Mouse (Mus musculus): Measurements from ENCODE around the gene Cryaa.

Gene Cryaa

DNA sequence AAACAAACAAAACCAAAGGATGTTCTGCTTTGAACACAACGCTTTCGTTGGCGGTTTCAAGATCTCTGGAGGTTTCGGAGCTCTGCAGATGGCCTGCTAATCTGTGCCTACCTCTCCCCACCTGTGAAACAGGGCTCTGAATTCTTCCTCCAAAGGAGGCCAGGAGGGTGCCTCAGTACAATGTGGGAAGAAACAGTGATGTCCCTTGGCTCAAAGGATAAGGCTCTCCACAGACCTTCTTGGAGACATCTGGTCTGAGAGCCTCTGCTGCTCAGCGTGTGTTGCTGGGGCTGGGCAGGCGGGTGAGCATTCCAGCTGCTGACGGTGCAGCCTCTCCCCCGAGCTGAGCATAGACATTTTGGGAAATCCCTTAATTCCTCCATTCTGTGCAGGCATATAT, at the start of gene Cryaa:
TSS of gene Cryaa (plus strand) at position 301 of the 400 bp plus-strand sequence.
- DNase-seq (ENCODE audit: extremely low read depth, insufficient read length, low spot score), result no peak

DNA sequence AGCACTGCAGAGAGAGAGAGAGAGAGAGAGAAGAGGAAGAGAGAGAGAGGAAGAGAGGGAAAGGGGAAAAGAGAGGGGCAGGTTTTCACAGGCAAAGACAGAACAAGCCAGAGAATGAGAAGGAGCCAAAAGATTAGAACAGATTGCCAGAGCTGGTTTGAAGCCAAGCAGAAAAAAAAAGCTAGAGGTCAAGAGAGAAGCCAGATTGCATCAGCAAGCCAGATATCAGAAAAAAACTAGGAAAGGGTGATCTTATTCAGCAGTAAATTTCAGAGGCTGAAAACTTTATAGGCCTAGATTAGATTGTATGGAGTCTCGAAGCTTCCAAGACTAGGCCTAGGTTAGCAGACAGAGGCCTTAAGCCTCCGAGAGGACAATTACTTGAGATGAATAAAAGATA, 49.6 kb upstream of the Cryaa start:
- DNase-seq (ENCODE audit: extremely low read depth, insufficient read length, low spot score), result no peak

DNA sequence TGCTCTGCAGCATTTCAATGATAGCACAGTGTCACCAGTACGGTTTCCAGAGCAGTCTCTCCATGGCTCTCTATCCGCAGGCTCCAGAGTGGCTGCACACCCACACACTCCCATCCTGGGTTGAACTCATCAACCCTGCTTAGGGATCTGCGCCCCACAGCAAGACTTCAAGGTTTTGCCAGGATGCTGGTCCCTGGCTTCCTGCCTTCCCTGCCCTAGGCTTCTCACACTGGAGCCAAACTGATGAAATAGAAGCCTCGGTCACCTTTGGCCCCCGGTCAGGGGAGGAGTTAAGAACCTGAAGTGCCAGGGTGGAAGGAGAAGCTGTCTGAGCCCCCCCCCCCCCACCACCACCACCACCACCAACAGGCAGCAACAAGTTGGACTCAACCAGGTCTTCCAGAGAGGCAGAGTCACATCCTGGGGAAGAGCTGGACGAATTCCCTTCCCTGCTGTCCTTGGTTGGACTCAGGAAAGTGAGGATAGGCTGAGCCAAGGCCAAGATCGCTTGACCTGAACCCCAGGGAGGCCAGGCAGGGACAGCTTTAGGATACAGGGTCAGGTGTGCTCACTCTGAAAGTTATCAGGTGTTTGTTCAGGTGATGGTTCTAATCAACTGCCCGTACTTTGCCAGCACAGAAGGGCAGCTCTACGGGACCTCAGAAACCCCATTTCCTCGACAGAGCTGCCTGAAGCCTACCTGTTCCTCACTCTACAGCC, 46.4 kb upstream of the Cryaa start:
- DNase-seq (ENCODE audit: extremely low read depth, insufficient read length, low spot score), result no peak

DNA sequence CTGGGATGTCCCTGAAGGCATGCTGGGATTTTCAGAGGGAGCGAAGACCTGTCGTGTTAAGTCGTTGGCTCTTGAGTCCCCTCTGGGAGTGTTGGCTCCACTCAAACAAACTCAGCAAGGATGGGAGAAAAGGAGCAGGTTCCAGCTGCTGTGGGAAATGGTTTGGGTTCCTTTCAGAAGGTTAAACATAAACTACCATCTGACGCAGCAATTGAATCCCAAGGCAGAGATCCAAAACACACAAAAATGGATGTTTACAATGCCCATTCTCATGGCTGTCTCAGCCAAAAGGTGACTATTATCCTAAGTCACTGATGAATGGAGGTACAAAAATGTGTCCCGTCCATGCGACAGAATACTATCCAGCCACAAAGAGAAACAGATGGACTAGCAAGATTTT, 44.6 kb upstream of the Cryaa start:
- no peak for DNase-seq (ENCODE audit: extremely low read depth, insufficient read length, low spot score)

DNA sequence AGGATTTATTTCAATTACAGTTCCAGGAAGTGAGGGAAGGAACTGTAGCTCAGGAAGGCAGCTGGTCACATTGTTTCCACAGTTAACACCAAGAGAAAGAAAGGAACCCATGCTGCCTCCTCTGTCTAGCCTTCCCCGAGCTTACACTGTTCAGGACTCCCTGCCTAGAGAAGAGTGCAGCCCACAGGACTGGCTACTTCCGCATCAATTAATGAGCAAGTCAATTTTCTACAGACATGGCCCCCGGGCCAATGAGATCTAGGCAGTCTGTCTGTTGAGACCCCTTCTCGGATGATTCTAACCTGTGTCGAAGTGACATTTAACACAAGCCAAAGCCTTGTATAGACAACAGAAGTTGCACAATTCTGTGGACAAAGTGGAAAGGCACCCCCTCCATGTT, 42.7 kb upstream of the Cryaa start:
- no peak for DNase-seq (ENCODE audit: extremely low read depth, insufficient read length, low spot score)

DNA sequence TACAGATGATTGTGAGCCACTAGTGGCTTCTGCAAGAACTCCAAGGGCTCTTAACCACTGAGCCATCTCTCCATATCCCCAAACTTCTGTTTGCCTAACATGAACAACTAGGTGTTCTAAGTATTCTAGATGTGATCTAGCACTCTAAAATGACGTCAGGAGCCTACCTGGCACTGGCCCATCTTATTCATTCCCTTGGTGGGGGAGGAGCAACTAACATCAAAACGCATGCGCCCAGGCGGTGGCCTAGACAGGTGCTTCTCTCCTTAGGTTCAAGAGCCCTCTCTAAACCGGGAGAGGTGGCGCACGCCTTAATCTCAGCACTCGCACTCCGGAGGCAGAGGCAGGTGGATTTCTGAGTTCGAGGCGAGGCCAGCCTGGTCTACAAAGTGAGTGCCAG, 41.8 kb upstream of the Cryaa start:
- DNase-seq (ENCODE audit: extremely low read depth, insufficient read length, low spot score), result no peak

DNA sequence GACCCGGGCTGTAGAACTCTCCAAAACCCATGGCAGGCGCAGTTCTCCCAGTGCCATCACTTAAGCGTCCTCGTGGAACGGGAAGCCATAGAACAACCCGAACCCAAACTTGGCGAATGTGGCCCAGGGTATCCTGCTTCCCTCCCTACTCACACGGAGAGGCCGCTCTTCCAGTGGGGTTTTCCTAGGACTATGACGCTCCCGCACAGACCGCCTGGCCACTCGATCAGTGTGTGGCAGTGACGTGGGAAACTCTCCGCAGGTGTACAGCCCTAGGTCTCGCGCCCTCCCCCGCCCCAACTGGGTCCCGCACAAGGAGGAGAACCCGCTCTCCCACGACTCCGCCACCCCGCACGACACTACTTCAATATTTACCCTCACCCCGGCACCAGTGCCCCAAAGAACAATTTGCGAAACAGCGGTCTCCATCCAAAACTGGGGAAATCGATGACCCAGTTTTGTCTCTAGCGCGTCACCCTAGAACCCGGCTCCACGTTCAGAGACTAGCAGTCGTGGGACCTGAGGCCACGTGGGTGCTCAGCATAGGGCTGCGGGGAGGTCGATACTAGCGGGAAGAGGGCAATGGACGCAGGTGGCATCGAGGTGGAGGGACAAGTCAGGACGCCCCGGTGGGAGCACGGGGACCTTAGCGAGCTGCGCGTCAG, 41.2 kb upstream of the Cryaa start:
- DNase-seq (ENCODE audit: extremely low read depth, insufficient read length, low spot score), result no peak

DNA sequence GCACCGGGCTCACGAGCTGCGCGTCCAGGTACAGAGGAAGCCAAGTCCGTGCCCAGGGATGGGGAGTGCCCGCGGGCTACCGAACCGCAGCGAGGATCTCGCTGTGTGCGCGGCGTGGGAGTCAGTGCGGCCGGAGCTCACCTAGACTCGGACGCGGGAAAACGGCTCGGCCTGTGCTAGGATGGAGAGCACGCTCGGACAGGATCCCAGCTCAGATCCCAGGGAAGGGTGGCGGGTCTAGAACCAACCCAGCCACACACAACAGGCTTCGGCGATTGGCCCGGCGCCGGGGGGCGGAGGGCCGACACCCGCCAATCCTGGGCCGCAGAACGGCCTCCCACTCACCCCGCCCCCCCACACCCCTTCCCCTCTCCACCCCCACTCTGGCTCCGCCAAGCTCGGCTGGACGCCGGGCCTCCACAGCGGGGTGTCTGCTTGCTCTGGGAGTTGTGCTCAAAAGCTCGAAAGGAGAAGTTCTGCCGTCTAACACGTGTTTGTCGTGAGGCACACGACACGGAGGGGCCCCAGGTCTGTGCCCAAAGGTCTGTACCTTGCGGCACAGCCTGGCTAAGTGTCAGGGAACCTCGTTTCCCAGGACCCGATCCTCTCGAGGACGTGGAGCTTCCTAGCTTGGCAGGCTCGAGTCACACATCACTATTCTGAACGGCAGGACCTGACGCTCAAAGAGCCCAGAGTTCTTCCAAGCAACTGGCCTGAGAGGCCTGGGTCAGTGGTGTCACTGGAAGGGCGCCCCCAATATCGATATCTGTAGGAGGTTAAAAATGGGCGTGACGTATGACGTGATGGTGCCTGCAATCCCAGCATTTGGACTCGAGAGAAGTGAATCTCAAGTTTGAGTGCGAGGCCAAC, 40.4 kb upstream of the Cryaa start, which contains the start of gene Cbs:
TSS of gene Cbs (minus strand) at position 297 of the 870 bp plus-strand sequence.
- DNase-seq (ENCODE audit: extremely low read depth, insufficient read length, low spot score), result no peak

DNA sequence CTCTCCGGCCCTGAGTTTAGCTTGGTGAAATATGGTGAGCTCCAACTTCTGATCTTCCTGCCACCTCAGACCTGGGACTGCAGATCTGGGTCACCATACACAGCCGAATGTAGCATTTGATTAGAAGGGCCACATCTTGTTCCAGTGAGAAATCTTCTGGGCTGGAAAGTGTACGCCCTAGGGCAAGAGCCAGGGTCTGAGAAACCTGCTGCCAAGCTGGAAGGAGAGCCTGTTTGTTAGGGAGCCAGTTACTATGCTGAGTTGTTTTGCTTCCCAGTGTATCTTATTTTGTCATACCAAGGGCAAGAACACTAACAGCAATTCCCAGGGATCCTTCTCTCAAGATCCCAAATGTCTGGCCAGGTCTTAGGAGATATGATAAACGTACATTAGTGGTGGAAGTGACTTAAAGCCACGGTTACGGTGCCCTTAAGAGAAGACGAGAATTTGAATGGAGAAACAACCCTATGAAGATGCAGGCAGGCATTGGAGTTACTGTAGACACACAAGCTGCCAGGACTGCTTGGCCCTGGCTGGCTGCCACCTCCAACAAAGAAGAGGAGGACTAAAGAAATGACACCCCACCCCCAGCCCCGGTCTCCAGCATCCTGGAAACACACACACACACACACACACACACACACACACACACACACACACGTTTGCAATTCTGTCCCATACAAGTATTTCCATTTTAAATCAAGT, 39.6 kb upstream of the Cryaa start:
- no peak for DNase-seq (ENCODE audit: extremely low read depth, insufficient read length, low spot score)

DNA sequence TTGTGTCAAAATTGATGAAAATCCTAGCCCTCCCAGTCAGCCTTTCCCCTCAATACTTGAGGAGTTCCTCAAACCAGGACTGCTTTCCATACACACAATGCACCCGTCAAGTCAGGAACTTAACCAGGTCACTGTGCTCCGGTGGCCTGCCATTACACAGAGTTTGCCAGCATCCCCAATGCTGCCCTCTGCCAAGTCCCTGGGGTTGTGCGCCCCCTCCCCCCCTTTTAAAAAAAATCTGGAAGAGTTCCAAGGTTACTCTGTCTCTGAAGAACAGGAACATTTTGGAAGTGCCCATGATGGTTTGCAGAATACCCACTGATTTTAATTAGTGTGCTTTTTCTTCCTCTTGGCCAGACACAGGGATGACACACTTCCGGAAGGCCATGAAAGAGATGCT, 38.0 kb upstream of the Cryaa start:
- DNase-seq (ENCODE audit: extremely low read depth, insufficient read length, low spot score), result no peak

DNA sequence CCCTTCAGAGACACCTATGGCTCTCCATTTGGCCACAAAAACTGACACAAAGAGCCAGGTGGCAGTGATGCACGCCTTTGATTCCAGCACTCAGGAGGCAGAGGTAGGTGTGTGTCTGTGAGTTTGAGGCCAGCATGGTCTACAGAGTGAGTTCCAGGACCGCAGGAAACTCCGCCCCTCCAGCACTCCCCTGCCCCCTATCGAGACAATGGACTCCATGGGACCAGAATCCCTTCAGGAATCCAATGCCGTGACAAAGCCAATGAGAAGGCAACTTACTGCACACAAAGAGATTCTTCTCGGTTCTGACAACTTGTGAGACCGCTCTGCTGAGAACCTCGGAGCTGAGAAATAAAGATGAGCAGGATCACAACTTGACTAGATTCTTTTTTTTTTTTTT, 35.3 kb upstream of the Cryaa start:
- no peak for DNase-seq (ENCODE audit: extremely low read depth, insufficient read length, low spot score)

DNA sequence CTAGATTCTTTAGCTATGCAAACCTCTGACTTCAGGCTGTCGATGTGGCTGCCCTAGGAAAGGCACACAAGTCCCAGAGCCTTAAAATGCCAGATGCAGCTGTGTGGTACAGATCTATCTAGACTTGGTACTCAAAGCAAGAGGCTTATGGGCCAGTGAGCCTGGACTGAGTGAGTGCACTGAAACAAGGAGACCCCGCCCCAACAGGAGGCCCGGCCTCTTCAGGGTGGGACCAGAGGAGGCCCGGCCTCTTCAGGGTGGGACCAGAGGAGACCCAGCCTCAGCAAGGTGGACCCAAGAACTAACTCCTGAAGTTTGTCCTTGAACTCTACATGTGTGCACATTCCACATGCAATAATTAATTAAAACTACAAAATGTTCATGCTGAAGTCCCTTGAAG, 34.7 kb upstream of the Cryaa start:
- DNase-seq (ENCODE audit: extremely low read depth, insufficient read length, low spot score), result no peak

DNA sequence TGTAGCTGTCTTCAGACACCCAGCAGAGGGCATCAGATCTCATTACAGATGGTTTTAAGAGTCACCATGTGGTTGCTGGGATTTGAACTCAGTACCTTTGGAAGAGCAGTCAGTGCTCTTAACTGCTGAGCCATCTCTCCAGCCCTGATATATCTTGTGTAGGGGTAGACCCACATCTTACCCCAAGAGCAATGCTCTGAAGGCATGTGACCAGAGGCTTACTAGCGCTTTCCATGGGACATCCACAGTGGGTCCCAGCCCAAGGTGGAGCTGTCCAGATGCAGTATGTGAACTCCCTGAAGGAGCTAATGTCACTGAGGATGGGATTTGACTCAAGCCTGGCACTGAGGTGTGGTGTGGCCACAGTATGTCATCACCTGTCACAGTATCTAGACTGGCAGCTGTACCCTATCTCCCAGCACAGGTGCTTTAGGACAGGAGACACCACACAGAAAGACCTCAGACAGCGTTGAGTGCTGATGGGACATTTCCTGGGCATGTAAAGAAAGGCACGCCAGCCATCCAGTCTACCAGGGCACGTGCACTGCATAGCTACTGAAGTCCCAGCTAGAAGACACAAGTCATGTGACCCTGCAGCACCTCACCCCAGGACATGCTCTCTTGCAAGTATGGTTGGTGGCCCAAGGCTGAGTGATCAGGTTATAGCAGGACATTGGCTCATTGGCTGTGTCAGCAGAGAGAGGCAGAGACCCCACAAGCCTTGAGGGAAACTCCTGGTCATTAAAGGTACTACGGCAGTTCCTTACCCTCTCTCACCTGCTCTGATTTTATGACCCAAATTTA, 31.2 kb upstream of the Cryaa start:
- no peak for DNase-seq (ENCODE audit: extremely low read depth, insufficient read length, low spot score)

DNA sequence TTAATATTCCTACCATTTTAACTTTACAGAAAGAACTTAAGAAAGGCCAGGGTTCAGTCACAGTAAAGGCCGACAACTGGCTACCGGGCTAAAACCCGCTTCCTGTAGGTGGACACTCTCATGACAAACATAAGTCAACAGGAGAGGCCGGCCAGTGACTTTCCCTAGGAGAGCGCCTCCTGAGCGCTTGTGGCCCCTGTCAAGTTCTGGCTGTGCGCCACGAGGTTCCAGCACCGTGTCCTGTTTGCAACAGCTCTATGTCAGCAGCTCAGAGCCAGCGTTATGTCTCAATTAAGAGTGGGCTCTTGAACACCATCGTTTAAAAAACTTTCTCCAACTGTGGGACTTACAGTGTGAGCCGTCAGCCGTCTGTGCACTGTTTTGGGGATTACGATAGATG, 25.5 kb upstream of the Cryaa start:
- DNase-seq (ENCODE audit: extremely low read depth, insufficient read length, low spot score), result no peak

DNA sequence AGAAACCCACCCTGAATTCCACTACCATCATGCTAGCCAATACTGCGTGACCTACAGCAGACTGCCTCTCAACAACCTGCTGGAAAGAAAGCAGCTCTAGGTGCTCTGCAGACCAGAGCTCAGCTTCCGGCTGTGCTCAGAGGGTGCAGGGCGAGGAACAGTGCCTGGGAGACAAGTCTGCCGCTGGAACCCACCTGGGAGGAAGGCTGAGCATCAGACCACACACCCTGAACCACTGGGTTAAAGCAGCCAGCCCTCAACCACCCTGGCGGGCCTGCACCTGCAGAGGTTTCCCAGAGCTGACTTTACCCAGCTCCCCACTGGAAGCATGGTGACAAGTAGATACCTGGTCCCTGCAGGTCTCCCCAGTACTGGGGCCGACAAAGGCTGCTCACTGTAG, 24.3 kb upstream of the Cryaa start:
- DNase-seq (ENCODE audit: extremely low read depth, insufficient read length, low spot score), result no peak

DNA sequence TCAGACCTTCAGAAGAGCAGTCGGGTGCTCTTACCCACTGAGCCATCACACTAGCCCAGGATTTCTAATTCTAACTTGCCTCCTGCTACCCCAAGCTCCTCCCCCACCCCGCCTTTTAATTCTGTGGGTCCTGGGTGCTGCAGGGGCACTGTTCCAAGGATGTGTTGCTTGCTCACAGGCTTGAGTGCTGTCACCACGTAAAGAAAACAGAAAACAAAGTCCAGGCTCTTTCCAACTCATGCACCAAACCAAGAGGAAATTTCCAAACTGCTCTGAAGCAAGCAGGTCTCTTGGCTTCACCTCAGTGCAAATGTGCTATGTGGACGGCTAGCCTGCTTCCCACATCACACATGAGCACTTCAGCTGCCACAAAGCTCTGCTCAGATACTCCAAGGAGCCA, 22.2 kb upstream of the Cryaa start:
- DNase-seq (ENCODE audit: extremely low read depth, insufficient read length, low spot score), result no peak

DNA sequence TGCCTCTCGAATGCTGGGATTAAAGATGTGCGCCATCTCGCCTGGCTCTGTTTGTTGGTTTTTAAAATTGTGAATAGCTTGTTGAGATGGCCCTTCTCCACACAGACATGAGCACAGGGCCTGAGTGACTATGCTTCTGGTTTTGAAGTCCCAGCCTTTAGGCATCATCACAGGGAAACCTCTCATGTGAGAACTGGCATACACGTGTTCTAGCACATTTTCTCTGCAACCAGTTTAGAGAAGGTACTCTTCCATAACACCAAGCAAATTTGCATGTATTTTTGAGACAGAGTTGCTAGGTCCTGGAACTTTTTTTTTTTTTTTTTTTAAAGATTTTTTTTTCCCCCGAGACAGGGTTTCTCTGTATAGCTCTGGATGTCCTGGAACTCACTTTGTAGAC, 20.9 kb upstream of the Cryaa start:
- no peak for DNase-seq (ENCODE audit: extremely low read depth, insufficient read length, low spot score)

DNA sequence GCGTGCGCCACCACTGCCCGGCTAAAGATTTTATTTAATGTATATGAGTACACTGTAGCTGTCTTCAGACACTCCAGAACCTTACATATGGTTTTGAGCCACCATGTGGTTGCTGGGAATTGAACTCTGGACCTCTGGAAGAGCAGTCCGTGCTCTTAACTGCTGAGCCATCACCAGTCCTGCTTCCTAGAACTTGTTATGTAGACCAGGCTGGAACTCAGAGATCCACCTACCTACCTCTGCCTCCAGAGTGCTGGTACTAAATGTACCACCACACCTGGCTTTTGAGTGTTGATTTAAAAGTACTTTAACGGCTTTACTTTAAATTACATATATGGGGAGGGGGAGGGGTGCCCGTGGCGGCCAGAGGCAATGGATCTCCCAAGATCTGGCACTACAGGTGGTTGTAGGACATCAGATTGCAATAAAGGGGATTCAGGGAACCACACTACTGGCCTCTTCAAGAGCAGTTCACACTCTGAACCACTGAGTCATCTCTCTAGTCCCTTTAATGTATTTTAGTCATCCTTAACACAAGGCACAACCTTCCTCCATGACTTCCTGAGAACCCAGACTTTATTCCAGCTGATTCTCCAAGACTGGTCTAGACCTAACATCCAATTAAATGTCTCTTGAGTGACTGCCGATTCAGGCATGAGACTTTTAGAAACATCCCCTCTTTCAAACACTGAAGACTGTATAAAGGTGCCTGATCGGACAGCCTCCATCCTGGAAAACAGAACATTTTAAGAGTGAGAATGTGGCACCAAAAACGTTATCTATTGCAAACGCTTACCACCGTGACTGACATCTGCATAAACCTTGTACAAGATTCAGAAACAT, 20.2 kb upstream of the Cryaa start:
- no peak for DNase-seq (ENCODE audit: extremely low read depth, insufficient read length, low spot score)

DNA sequence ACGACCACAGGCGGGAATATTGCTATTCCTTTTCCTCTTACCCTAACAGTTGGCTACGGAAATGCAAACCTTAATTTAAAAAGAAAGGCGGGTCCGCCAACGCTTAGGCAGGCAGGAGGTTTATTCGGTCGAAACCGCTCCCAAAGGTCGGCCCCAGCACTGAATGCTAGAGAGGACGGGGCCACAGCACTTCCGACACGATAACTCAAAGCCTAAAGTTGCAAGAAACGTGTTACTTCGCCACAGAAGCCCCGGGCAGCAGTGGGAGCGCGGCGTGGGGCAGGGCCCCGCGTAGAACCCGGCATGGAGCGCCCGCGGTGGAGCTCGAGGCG, 19.5 kb upstream of the Cryaa start:
- no peak for DNase-seq (ENCODE audit: extremely low read depth, insufficient read length, low spot score)

Measured in 3134 (cell line).